Mouse (Mus musculus): ENCODE measurements around the gene Tacr1. TPM values are rescaled to one million over a fixed set of nuclear protein-coding genes. Genes with fewer than 3 reads are reported as not detected.

Tacr1 gene
- total and polyA plus RNA-seq, 3 experiments = not detected

DNA sequence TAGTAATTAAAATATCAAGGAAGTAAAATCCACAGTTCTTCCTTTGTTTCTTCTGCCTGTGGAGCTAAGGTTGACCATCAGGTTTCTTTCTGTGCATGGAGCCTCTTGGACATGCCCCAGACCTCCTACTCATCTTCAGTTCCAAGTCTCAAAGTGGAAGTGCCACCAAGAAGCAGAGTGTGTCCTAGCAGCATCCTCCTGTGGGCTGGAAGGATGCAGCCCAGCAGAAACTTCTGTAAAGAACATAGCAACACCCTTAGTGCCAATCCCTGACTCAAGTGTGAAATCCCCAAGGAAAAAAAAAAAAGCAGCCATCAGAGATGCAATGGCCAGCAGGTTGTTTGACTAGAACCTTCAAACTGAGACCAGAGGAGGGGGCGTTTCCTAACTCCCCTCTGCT, 81.7 kb downstream of the Tacr1 start:
- Histone ChIP-seq H3K79me2 (ENCODE audit: control insufficient read depth, insufficient read depth, low read length, poor library complexity) (no peaks in the 10 kb centered on the region), H3K27me3 (ENCODE audit: control insufficient read depth in 1 of 2, insufficient read depth in 2 of 2, low read length in 2 of 2) (no peaks in the 10 kb centered on the region), H3K4me1 (ENCODE audit: control insufficient read depth in 1 of 2, insufficient read depth in 2 of 2, low read length in 2 of 2) (no peaks in the 10 kb centered on the region), H3K36me3 (ENCODE audit: control insufficient read depth in 1 of 2, insufficient read depth in 2 of 2, low read length in 2 of 2) (no peaks in the 10 kb centered on the region), H3K9ac (ENCODE audit: control insufficient read depth, low read depth, low read length, poor library complexity, severe bottlenecking) (no peak overlapping the region), H3K27ac (ENCODE audit: control insufficient read depth, low read depth, low read length) (no peak overlapping the region), H3K4me3 (ENCODE audit: control insufficient read depth in 1 of 2, insufficient read depth in 1 of 2, low read depth in 2 of 2, low read length in 2 of 2) (no peak overlapping the region), H3K9me3 (replicated peaks; ENCODE audit: insufficient read depth, low read length) (no peaks in the 10 kb centered on the region)
- DNase-seq (ENCODE audit: low read depth, low spot score) = no peak
- no peak for TF ChIP-seq ZMIZ1 (IDR thresholded peaks at IDR 0.05; ENCODE audit: low read depth, low read length)
- no peak for TF ChIP-seq CHD2 (IDR thresholded peaks at IDR 0.05; ENCODE audit: low read length)
- no peak for TF ChIP-seq ZC3H11A (IDR thresholded peaks at IDR 0.05; ENCODE audit: low read depth, low read length)
- no peak for TF ChIP-seq MYB (IDR thresholded peaks at IDR 0.05; ENCODE audit: low read depth, low read length)
- TF ChIP-seq CHD1 (IDR thresholded peaks at IDR 0.05; ENCODE audit: low read depth, low read length) = no peak

DNA sequence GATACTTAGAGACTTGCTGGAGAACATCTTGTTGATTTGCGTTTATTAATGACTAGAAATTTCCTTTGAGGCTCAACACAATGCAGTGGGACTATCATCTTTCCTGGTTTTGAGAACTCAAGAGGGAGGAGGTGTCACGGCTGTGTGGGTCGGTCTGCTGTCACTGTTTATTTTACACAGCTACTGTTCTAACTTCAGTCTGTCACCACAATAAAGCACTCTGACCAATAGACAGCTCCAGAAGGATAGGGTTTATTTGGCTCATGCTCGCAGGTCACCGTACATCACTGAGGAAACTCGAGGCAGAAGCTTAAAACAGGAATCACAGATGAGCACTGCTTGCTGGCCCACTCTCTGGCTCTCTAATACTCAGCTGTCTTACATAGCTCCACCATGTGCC, 92.3 kb downstream of the Tacr1 start:
- H3K4me1 ChIP-seq (ENCODE audit: control insufficient read depth in 1 of 2, insufficient read depth in 2 of 2, low read length in 2 of 2) = no peaks in the 10 kb centered on the region
- no peak for DNase-seq (ENCODE audit: low read depth, low spot score)

DNA sequence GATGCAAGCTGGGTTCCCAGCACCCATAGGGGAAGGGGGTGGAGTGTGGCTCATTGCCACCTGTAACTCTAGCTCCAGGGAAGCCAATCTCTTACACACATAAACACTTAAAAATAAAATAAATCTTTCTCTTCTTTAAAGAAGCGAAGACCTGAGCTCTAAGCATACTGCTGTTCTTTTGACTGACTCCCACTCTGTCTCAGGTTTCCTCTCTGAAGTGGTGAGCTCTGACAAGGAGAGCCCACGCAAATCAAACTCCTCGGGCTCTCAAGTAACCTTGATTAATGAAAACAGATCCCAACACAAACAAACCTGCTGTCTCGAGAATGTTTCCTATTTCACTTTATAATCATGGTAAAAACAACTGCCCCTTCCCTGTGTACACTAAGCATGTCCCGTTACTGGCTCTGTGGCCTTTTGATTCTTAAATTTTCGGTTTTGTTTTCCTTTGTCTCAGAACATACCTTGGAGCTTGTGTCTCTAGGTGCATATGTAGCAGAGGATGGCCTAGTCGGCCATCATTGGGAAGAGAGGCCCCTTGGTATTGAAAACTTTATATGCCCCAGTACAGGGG, 108.8 kb downstream of the Tacr1 start:
- Histone ChIP-seq H3K36me3 (ENCODE audit: control insufficient read depth in 1 of 2, insufficient read depth in 2 of 2, low read length in 2 of 2) (no peaks in the 10 kb centered on the region), H3K79me2 (ENCODE audit: control insufficient read depth, insufficient read depth, low read length, poor library complexity) (no peaks in the 10 kb centered on the region), H3K27me3 (ENCODE audit: control insufficient read depth in 1 of 2, insufficient read depth in 2 of 2, low read length in 2 of 2) (no peaks in the 10 kb centered on the region), H3K9me3 (replicated peaks; ENCODE audit: insufficient read depth, low read length) (no peaks in the 10 kb centered on the region), H3K27ac (ENCODE audit: control insufficient read depth, low read depth, low read length) (no peak overlapping the region), H3K9ac (ENCODE audit: control insufficient read depth, low read depth, low read length, poor library complexity, severe bottlenecking) (no peak overlapping the region), H3K4me1 (ENCODE audit: control insufficient read depth in 1 of 2, insufficient read depth in 2 of 2, low read length in 2 of 2) (no peaks in the 10 kb centered on the region), H3K4me3 (ENCODE audit: control insufficient read depth in 1 of 2, insufficient read depth in 1 of 2, low read depth in 2 of 2, low read length in 2 of 2) (no peak overlapping the region)
- DNase-seq (ENCODE audit: low read depth, low spot score) = no peak
- TF ChIP-seq ETS1 (IDR thresholded peaks at IDR 0.05; ENCODE audit: low read depth, low read length) (no peak), CTCF (IDR thresholded peaks at IDR 0.05 in 2 of 3, conservative IDR thresholded peaks at IDR 0.05 in 1 of 3; ENCODE audit: control insufficient read depth in 1 of 3, insufficient read depth in 1 of 3, low read depth in 2 of 3, low read length in 3 of 3, poor library complexity in 1 of 3, severe bottlenecking in 1 of 3) (no peak), ZNF384 (IDR thresholded peaks at IDR 0.05; ENCODE audit: low read depth, low read length) (no peak), POLR2A (IDR thresholded peaks at IDR 0.05; ENCODE audit: control insufficient read depth in 1 of 2, insufficient read depth in 1 of 2, low read depth in 1 of 2, low read length in 2 of 2, poor library complexity in 1 of 2) (no peak), HCFC1 (IDR thresholded peaks at IDR 0.05; ENCODE audit: low read depth, low read length) (no peak), MEF2A (IDR thresholded peaks at IDR 0.05; ENCODE audit: extremely low read depth, insufficient replicate concordance, low read depth, low read length, poor library complexity, severe bottlenecking) (no peak), NRF1 (IDR thresholded peaks at IDR 0.05; ENCODE audit: insufficient read depth, low read depth, low read length, poor library complexity, severe bottlenecking) (no peak), RCOR1 (IDR thresholded peaks at IDR 0.05; ENCODE audit: low read depth, low read length) (no peak), KAT2A (conservative IDR thresholded peaks at IDR 0.05; ENCODE audit: low read depth, low read length) (no peak), RAD21 (IDR thresholded peaks at IDR 0.05; ENCODE audit: low read depth, low read length) (no peak)

More for the DNA sequence above, 92.3 kb downstream of the Tacr1 start:
- Histone ChIP-seq H3K27ac (ENCODE audit: control insufficient read depth, low read depth, low read length) (no peak overlapping the region), H3K36me3 (ENCODE audit: control insufficient read depth in 1 of 2, insufficient read depth in 2 of 2, low read length in 2 of 2) (no peaks in the 10 kb centered on the region), H3K9me3 (replicated peaks; ENCODE audit: insufficient read depth, low read length) (no peaks in the 10 kb centered on the region), H3K79me2 (ENCODE audit: control insufficient read depth, insufficient read depth, low read length, poor library complexity) (no peaks in the 10 kb centered on the region), H3K27me3 (ENCODE audit: control insufficient read depth in 1 of 2, insufficient read depth in 2 of 2, low read length in 2 of 2) (no peaks in the 10 kb centered on the region), H3K4me3 (ENCODE audit: control insufficient read depth in 1 of 2, insufficient read depth in 1 of 2, low read depth in 2 of 2, low read length in 2 of 2) (no peak overlapping the region), H3K9ac (ENCODE audit: control insufficient read depth, low read depth, low read length, poor library complexity, severe bottlenecking) (no peak overlapping the region)
- TF ChIP-seq NRF1 (IDR thresholded peaks at IDR 0.05; ENCODE audit: insufficient read depth, low read depth, low read length, poor library complexity, severe bottlenecking) = no peak
- no peak for TF ChIP-seq MAX (IDR thresholded peaks at IDR 0.05; ENCODE audit: low read length)
- no peak for TF ChIP-seq USF2 (IDR thresholded peaks at IDR 0.05; ENCODE audit: borderline replicate concordance in 1 of 2, insufficient read depth in 1 of 2, low read depth in 1 of 2, low read length in 2 of 2)
- no peak for TF ChIP-seq USF1 (IDR thresholded peaks at IDR 0.05; ENCODE audit: low read depth, low read length)
- no peak for TF ChIP-seq KAT2A (conservative IDR thresholded peaks at IDR 0.05; ENCODE audit: low read depth, low read length)
- no peak for TF ChIP-seq GATA1 (IDR thresholded peaks at IDR 0.05; ENCODE audit: low read depth, low read length)
- TF ChIP-seq ETS1 (IDR thresholded peaks at IDR 0.05; ENCODE audit: low read depth, low read length) = no peak
- no peak for TF ChIP-seq CHD1 (IDR thresholded peaks at IDR 0.05; ENCODE audit: low read depth, low read length)
- TF ChIP-seq BHLHE40 (IDR thresholded peaks at IDR 0.05; ENCODE audit: borderline replicate concordance, low read depth, low read length) = no peak
- no peak for TF ChIP-seq HCFC1 (IDR thresholded peaks at IDR 0.05; ENCODE audit: low read depth, low read length)
- no peak for TF ChIP-seq MXI1 (IDR thresholded peaks at IDR 0.05; ENCODE audit: low read depth, low read length)
- no peak for TF ChIP-seq RAD21 (IDR thresholded peaks at IDR 0.05; ENCODE audit: low read depth, low read length)
- no peak for TF ChIP-seq MAZ (IDR thresholded peaks at IDR 0.05; ENCODE audit: low read depth, low read length)
- TF ChIP-seq SIN3A (IDR thresholded peaks at IDR 0.05; ENCODE audit: low read length) = no peak
- TF ChIP-seq TCF12 (IDR thresholded peaks at IDR 0.05; ENCODE audit: low read depth, low read length) = no peak
- no peak for TF ChIP-seq RCOR1 (IDR thresholded peaks at IDR 0.05; ENCODE audit: low read depth, low read length)
- TF ChIP-seq POLR2AphosphoS2 (IDR thresholded peaks at IDR 0.05; ENCODE audit: low read length) = no peak
- no peak for TF ChIP-seq UBTF (IDR thresholded peaks at IDR 0.05; ENCODE audit: borderline replicate concordance, insufficient read depth, low read depth, low read length)

Data from MEL (cell line).